Mouse (Mus musculus) neural tube, embryonic 13.5 days (tissue): ENCODE measurements around the gene Gopc. TPM values are rescaled to one million over a fixed set of nuclear protein-coding genes. Genes with fewer than 3 reads are reported as not detected.
"Not testable (repeated sequence)": the region's sequence is repeated elsewhere in the genome, so short reads cannot be mapped to it uniquely, and the experiment has no call there.

Experiments
- ATAC-seq: fragments of 200-750 bp; cut with Nextera tagmentation; 2 replicates; pipeline ENCODE4 v1.8.0; 2017; ENCODE audit warnings: low read depth, mild to moderate bottlenecking, moderate TSS enrichment, moderate library complexity
- H3K27ac ChIP-seq: fragments of 300-500 bp; sonication (generic); replicated peaks from 2 replicates; pipeline ENCODE4 v1.5.1; 2015; ENCODE audit warnings: moderate library complexity, mild to moderate bottlenecking, inconsistent platforms
- H3K27me3 ChIP-seq: fragments of 300-500 bp; sonication (generic); 2 replicates; pipeline ENCODE4 v1.6.1; 2015; ENCODE audit warnings: mild to moderate bottlenecking, inconsistent platforms
- H3K36me3 ChIP-seq: fragments of 300-500 bp; sonication (generic); 2 replicates; pipeline ENCODE4 v1.6.1; 2015; ENCODE audit warnings: mild to moderate bottlenecking, inconsistent platforms
- H3K4me1 ChIP-seq: fragments of 300-500 bp; sonication (generic); replicated peaks from 2 replicates; pipeline ENCODE4 v1.6.1; 2015; ENCODE audit warnings: inconsistent platforms
- H3K4me2 ChIP-seq: fragments of 300-500 bp; sonication (generic); 2 replicates; pipeline ENCODE4 v1.6.1; 2015; ENCODE audit warnings: inconsistent platforms, mild to moderate bottlenecking, moderate library complexity
- H3K4me3 ChIP-seq: fragments of 300-500 bp; sonication (generic); 2 replicates; pipeline ENCODE4 v1.5.1; 2015; ENCODE audit warnings: mild to moderate bottlenecking, inconsistent platforms
- H3K9ac ChIP-seq: fragments of 300-500 bp; sonication (generic); 2 replicates; pipeline ENCODE4 v1.6.1; 2015; ENCODE audit warnings: moderate library complexity, mild to moderate bottlenecking, inconsistent platforms
- H3K9me3 ChIP-seq: fragments of 300-500 bp; sonication (generic); 2 replicates; pipeline ENCODE4 v1.6.1; 2016; ENCODE audit warnings: inconsistent platforms
- WGBS: fragments of 180-500 bp; shearing (Covaris S2); methylation state at CpG from one replicate; pipeline ENCODE4 v1.1.7; 2015; 5-methylcytosine and 5-hydroxymethylcytosine counted together
- polyA plus RNA-seq: library from polyadenylated mRNA; unstranded; fragments of >200 nt; fragmentation: Nextera tagmentation; extraction: Ambion mirVana; gene quantifications from 2 replicates; pipeline ENCODE4 v1.2.1, GENCODE M21; 2015

The Gopc gene
- polyA plus RNA-seq, 1 experiment from 2014 or later, result 29.1 TPM

- peak overlapping the region; percentile 87 for H3K4me3 ChIP-seq
- peak overlapping the region; percentile 98 for H3K27ac ChIP-seq
- peak overlapping the region; percentile 63 for H3K4me2 ChIP-seq
- no peaks in the 10 kb centered on the region for H3K9me3 ChIP-seq
- H3K27me3 ChIP-seq, result no peaks in the 10 kb centered on the region
- H3K36me3 ChIP-seq, result no peaks in the 10 kb centered on the region
- 85% methylated on average over 6 of the region's 6 CpGs for WGBS
- no peak for ATAC-seq
- peak overlapping the region; percentile 91 for H3K9ac ChIP-seq
- H3K4me1 ChIP-seq, result peaks cover 41% of the 10 kb centered on the region
Observed at GRCm38 (mm10) chr10:52383022-52383421, 1.1 kb upstream of the Gopc start.

- Histone ChIP-seq H3K4me2 (peak overlapping the region; percentile 77), H3K36me3 (no peaks in the 10 kb centered on the region), H3K9ac (peak overlapping the region; percentile 91), H3K27ac (peak overlapping the region; percentile 98), H3K4me3 (peak overlapping the region; percentile 87), H3K27me3 (no peaks in the 10 kb centered on the region), H3K9me3 (no peaks in the 10 kb centered on the region), H3K4me1 (peaks cover 53% of the 10 kb centered on the region)
- peak; percentile 69 for ATAC-seq
- 0% methylated on average over 19 of the region's 19 CpGs for WGBS
Observed at GRCm38 (mm10) chr10:52381321-52381801, 563 bp downstream of the Gopc start.

- ATAC-seq, result no peak
- Histone ChIP-seq H3K9ac (no peak overlapping the region), H3K4me2 (no peak overlapping the region), H3K4me3 (no peak overlapping the region), H3K27me3 (no peaks in the 10 kb centered on the region), H3K36me3 (no peaks in the 10 kb centered on the region), H3K27ac (no peak overlapping the region), H3K9me3 (no peaks in the 10 kb centered on the region), H3K4me1 (peaks cover 45% of the 10 kb centered on the region)
- whole genome bisulfite sequencing, result 93% methylated on average over 2 of the region's 2 CpGs
Observed at GRCm38 (mm10) chr10:52377813-52378212, 4.1 kb downstream of the Gopc start.

- H3K9me3 ChIP-seq, result no peaks in the 10 kb centered on the region
- no peak overlapping the region for H3K27ac ChIP-seq
- ATAC-seq, result no peak
- no peak overlapping the region for H3K4me3 ChIP-seq
- no peaks in the 10 kb centered on the region for H3K27me3 ChIP-seq
- no peak overlapping the region for H3K9ac ChIP-seq
- WGBS, result 93% methylated on average over 2 of the region's 2 CpGs
- no peak overlapping the region for H3K4me2 ChIP-seq
- no peaks in the 10 kb centered on the region for H3K36me3 ChIP-seq
- H3K4me1 ChIP-seq, result peaks cover 41% of the 10 kb centered on the region
Observed at GRCm38 (mm10) chr10:52376422-52376821, 5.5 kb downstream of the Gopc start.

- Histone ChIP-seq H3K27ac (no peak overlapping the region), H3K36me3 (no peaks in the 10 kb centered on the region), H3K4me3 (no peak overlapping the region)
Observed at GRCm38 (mm10) chr10:52374651-52375050, 7.3 kb downstream of the Gopc start.

GRCm38 (mm10) chr10:52373834-52374233 lies 8.1 kb downstream of the Gopc start:
- Histone ChIP-seq H3K9ac (no peak overlapping the region), H3K36me3 (no peaks in the 10 kb centered on the region), H3K27ac (no peak overlapping the region), H3K4me1 (peaks cover 23% of the 10 kb centered on the region), H3K27me3 (no peaks in the 10 kb centered on the region), H3K9me3 (no peaks in the 10 kb centered on the region), H3K4me2 (no peak overlapping the region), H3K4me3 (no peak overlapping the region)
- WGBS, result 72% methylated on average over 4 of the region's 4 CpGs
- no peak for ATAC-seq

More at GRCm38 (mm10) chr10:52374651-52375050, 7.3 kb downstream of the Gopc start:
- ATAC-seq, result no peak
- Histone ChIP-seq H3K4me1 (peaks cover 31% of the 10 kb centered on the region), H3K9ac (no peak overlapping the region), H3K27me3 (no peaks in the 10 kb centered on the region), H3K4me2 (no peak overlapping the region), H3K9me3 (no peaks in the 10 kb centered on the region)

GRCm38 (mm10) chr10:52368376-52368775 lies 13.5 kb downstream of the Gopc start:
- Histone ChIP-seq H3K9me3 (no peaks in the 10 kb centered on the region), H3K4me3 (no peak overlapping the region), H3K4me2 (no peak overlapping the region), H3K4me1 (no peaks in the 10 kb centered on the region), H3K27ac (no peak overlapping the region), H3K9ac (no peak overlapping the region), H3K36me3 (no peaks in the 10 kb centered on the region), H3K27me3 (no peaks in the 10 kb centered on the region)
- WGBS, result 91% methylated on average over 4 of the region's 4 CpGs
- no peak for ATAC-seq

- Histone ChIP-seq H3K4me3 (no peak overlapping the region), H3K4me1 (no peaks in the 10 kb centered on the region), H3K4me2 (no peak overlapping the region), H3K36me3 (peaks cover 8% of the 10 kb centered on the region; the same call in 1 of the 2 replicates), H3K9me3 (no peaks in the 10 kb centered on the region), H3K27me3 (no peaks in the 10 kb centered on the region), H3K9ac (no peak overlapping the region), H3K27ac (no peak overlapping the region)
- ATAC-seq, result no peak
- 93% methylated on average over 9 of the region's 9 CpGs for whole genome bisulfite sequencing
Observed at GRCm38 (mm10) chr10:52360862-52361609, 20.9 kb downstream of the Gopc start.

GRCm38 (mm10) chr10:52360241-52360735 lies 21.6 kb downstream of the Gopc start:
- no peak for ATAC-seq
- H3K36me3 ChIP-seq, result peaks cover 14% of the 10 kb centered on the region; the same call in 1 of the 2 replicates
- H3K4me2 ChIP-seq, result no peak overlapping the region
- H3K9ac ChIP-seq, result no peak overlapping the region
- H3K4me3 ChIP-seq, result no peak overlapping the region
- H3K27ac ChIP-seq, result no peak overlapping the region
- H3K9me3 ChIP-seq, result no peaks in the 10 kb centered on the region
- no peaks in the 10 kb centered on the region for H3K4me1 ChIP-seq
- H3K27me3 ChIP-seq, result no peaks in the 10 kb centered on the region
- WGBS, result 97% methylated on average over 4 of the region's 4 CpGs

- H3K4me2 ChIP-seq, result no peak within 1 kb of the TSS
- no peaks in the 10 kb centered on the region for H3K27me3 ChIP-seq
- H3K4me1 ChIP-seq, result no peaks in the 10 kb centered on the region
- H3K36me3 ChIP-seq, result peaks cover 24% of the 10 kb centered on the region
- WGBS, result 94% methylated on average over 2 of the region's 2 CpGs
- no peak within 1 kb of the TSS for H3K9ac ChIP-seq
- H3K27ac ChIP-seq, result no peak within 1 kb of the TSS
- no peak for ATAC-seq
- no peak within 1 kb of the TSS for H3K4me3 ChIP-seq
- no peaks in the 10 kb centered on the region for H3K9me3 ChIP-seq
Observed at GRCm38 (mm10) chr10:52358467-52358866, 23.5 kb downstream of the Gopc start, which contains the start of gene Gm26741. Gene Gm26741 (plus strand): TSS chr10:52358767.

GRCm38 (mm10) chr10:52353184-52353583 lies 28.7 kb downstream of the Gopc start:
- no peaks in the 10 kb centered on the region for H3K4me1 ChIP-seq
- no peak overlapping the region for H3K4me2 ChIP-seq
- 73% methylated on average over 9 of the region's 9 CpGs for WGBS
- no peak for ATAC-seq
- H3K27me3 ChIP-seq, result no peaks in the 10 kb centered on the region
- no peaks in the 10 kb centered on the region for H3K9me3 ChIP-seq
- H3K36me3 ChIP-seq, result peaks cover 64% of the 10 kb centered on the region
- no peak overlapping the region for H3K27ac ChIP-seq
- H3K9ac ChIP-seq, result no peak overlapping the region
- H3K4me3 ChIP-seq, result no peak overlapping the region

GRCm38 (mm10) chr10:52343324-52343723 lies 38.6 kb downstream of the Gopc start:
- WGBS, result 91% methylated on average over 4 of the region's 4 CpGs
- not testable (repeated sequence) for H3K9ac ChIP-seq, H3K9me3 ChIP-seq, H3K27ac ChIP-seq, H3K4me2 ChIP-seq, H3K27me3 ChIP-seq, H3K4me3 ChIP-seq, H3K4me1 ChIP-seq, ATAC-seq
- H3K36me3 ChIP-seq, result peaks cover 77% of the 10 kb centered on the region
